Mouse (Mus musculus) gonadal fat pad, adult 2 months (tissue): ENCODE measurements around the gene Atg7. TPM values are rescaled to one million over a fixed set of nuclear protein-coding genes. Genes with fewer than 3 reads are reported as not detected.

Experiments used
- DNase-seq: peaks from one replicate; pipeline ENCODE4 v3.0.0-alpha.2; 2012; ENCODE audit warnings: low read depth
- polyA plus RNA-seq: library from polyadenylated mRNA; depleted of rRNA; stranded (reverse); fragments of >200 nt; gene quantifications from 2 replicates; pipeline ENCODE4 v1.2.3, GENCODE M21; 2012

Gene Atg7
- polyA plus RNA-seq, 1 experiment = 34.9 TPM

DNA sequence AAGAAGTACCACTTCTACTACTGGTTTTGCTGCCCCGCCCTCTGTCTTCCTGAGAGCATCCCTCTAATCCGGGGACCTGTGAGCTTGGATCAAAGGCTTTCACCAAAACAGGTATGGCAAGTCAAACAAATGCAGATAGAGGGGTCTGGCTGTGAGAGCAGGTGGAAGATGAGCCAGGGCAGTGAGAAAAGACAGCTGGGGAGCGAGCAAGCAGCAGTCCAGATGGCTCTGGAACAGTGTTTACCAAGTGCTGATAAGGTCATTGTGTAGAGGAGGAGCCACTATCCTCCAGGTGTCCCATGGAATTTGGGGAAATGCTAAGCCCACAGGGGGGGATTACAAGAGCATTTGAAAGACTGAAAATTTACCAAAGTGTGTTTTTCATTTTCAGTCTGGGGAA is 41.5 kb downstream of the Atg7 start:
- no peak for DNase-seq

DNA sequence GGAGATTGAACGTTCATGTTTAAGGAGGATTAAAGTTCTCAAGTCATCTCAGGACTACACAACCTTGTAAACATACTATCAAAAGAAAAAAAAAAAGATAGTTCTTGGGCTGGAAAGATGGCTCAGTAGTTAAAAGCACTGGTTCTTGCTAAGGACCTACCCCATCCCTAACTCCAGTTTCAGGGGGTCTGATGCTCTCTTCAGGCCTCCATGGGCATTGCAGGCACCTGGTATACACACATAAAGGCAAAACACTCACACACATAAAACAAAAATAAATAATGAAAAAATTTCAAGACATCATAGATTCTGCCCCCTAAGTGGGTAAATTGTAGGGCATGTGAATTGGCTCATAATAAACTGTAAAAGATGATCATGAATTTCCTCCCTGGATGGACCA is 42.5 kb downstream of the Atg7 start:
- DNase-seq = no peak

- DNase-seq = peak; percentile 78
Observed at GRCm38 (mm10) chr6:114687035-114687434, 44.1 kb downstream of the Atg7 start.

GRCm38 (mm10) chr6:114690661-114691060 is 47.8 kb downstream of the Atg7 start:
- no peak for DNase-seq

DNA sequence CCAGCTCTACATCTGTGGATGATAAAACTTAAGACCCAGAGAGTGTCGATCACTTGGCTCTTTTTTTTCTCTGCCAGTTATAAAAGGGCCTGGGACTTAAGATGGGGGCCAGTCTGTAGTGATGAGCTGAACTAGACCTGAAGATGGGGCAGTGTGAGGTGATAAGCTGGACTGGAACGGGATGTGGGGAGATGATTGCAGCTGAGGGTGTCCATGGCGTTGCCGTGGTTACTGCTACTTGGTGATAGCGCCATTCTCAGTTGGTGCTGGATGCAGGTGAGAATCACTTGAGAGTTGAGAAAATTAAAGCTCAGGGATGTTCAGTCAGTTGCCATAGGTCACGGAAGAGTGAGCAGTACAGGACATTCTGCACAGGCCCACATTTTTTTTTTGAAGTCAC is 48.6 kb downstream of the Atg7 start:
- no peak for DNase-seq

- no peak for DNase-seq
Observed at GRCm38 (mm10) chr6:114692691-114693090, 49.8 kb downstream of the Atg7 start.

GRCm38 (mm10) chr6:114697646-114698490 is 55.0 kb downstream of the Atg7 start:
- no peak for DNase-seq

- DNase-seq = no peak
Observed at GRCm38 (mm10) chr6:114698578-114698977, 55.7 kb downstream of the Atg7 start.

DNA sequence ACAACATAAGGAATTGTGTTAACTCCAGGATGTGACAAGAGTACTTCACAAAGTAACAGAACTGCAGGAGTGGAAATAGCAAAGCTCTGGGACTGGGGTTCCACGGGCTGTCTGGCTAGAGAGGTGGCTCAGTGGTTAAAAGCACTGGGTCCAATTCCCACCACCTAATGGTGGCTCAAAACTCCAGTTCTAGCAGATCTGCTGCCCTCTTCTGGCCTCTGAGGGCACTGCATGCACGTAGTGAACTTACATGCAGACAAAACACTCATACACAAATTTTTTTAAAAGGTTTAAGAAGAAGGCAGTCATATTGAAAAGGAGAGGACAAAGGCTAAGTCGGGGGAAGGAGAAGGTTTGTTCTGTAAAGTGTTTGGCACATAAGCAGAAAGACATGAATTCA is 57.8 kb downstream of the Atg7 start:
- DNase-seq = no peak

- no peak for DNase-seq
Observed at GRCm38 (mm10) chr6:114707032-114707431, 64.1 kb downstream of the Atg7 start.

GRCm38 (mm10) chr6:114712242-114713050 is 69.5 kb downstream of the Atg7 start:
- no peak for DNase-seq

DNA sequence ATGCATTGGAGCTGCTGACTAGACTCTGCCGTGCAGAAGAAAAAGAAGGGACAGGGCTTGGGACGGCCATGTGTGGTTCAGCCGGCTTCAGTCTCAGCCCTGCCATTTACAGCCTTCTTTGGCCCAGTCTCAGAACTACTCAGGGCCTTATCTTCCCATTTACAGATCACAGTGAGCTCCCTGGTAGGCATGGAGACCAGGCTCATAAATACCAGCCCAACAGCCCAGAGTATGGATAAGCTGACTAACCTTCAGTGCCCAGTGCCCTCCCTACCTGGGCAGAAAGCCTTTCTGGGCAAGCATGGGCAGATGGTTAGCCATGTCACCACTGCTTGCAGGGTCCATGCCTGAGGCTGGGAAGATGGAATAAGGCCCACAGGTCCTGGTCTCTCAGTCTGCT is 70.6 kb downstream of the Atg7 start:
- no peak for DNase-seq

DNA sequence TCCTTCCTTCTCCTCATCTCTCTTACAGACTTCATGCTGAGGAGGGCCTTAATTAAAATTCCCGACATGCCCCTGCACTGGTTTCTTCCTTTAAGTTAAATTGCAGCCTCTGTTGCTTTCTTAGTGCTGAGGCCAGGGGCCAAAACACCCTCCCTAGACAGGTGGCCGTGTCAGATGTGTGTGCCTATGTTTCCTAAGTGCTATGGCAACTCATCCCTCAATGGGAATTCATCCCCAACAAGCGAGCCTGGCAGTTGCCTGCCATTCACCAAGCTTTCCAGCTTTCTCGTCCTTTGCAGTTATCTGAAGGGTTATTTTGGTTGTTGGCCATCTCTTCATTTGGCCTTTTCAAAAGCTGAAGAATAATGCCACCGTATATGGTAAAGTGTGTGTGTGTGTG is 71.8 kb downstream of the Atg7 start:
- no peak for DNase-seq

DNA sequence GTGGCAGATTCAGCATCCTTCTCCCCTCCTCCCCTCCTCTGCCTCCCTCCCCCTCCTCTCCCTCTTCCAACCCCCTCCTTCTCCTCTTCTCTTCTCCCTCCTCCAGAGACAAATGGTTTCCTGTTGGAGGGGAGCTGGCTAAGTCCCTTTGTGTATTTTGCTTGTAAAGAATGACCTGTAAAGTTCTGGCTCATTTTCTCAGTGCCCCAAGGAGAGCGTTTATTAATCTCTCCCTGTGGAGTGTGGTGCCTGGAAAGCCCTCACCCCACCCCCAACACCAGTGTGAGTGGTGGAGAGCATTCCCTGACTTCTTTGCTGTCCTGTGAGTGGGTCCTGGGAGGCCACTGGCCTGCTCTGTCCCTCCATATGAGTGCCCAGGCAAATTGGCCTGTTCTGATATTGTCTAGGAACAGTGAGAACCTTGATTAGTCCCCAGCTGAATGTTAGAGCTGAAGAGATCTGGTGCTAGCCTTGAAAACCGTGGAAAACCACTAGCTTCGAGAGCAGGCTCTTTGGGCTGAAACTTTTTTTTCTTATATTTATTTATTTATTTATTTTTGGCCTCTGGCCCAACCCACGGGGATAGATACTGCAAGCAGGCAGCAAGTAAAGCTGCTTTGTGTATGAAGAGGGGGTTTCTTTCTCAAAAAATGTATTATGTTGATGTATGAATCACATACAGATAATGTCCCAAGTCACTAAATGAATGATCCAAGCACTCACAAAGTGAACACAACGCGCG is 72.6 kb downstream of the Atg7 start:
- DNase-seq = no peak

DNA sequence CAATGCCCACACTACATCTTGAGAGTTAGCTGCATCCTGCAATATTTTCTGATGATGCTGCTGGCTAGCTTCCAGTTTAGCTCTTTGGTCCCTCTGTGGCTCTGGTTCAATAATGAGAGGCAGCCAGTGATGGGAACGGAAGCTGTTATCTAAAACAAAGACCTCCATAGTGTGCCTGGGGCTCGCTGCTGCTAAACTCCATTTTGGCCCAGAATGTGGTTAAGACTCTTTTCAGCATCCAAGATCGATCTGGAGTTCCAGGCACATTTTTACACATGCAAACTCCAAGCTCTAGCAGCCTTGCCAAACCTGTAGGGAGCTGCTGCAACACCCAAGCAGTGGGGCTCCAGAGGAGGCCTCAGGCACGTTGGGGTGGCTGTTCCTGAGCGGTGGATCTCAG is 76.2 kb downstream of the Atg7 start:
- no peak for DNase-seq

- DNase-seq = no peak
Observed at GRCm38 (mm10) chr6:114719665-114720064, 76.8 kb downstream of the Atg7 start.

DNA sequence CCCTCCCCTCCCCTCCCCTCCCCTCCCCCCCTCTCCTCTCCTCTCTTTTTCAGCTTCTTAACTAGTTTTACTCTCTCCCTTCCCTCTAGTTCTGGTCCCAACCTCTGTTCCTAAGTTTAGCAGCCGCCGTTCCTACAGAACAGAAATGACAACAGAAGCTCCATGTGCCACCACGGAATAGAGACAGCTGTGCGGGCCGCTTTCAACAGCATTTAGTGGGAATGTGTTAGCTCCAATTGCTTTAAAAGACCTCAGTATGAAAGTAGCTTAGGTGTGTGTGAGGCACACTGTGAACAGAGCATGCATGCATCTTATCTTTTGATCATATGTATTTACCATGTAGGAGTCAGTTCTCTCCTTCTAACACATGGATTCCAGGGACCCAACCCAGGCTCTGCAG is 79.1 kb downstream of the Atg7 start:
- DNase-seq = no peak

GRCm38 (mm10) chr6:114723925-114724324 is 81.0 kb downstream of the Atg7 start:
- no peak for DNase-seq

DNA sequence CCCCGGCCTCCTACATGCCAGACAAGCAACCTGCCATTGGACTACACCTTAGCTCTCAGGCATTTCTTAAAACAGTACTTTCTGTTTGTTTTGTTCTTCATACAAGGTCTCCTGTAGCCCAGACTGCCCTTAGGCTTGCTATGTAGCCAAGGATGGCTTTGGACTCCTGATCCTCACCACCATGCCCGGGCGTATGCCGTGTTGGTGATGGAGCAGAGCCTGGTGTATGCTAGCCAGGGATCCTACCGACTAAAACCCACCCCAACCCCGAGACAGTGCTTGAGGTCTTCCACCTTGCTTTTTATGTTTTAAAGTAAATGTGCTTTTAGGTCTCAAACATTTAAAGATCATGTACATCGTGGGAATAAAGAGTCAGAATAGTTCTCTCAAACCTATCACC is 81.5 kb downstream of the Atg7 start:
- DNase-seq = no peak

DNA sequence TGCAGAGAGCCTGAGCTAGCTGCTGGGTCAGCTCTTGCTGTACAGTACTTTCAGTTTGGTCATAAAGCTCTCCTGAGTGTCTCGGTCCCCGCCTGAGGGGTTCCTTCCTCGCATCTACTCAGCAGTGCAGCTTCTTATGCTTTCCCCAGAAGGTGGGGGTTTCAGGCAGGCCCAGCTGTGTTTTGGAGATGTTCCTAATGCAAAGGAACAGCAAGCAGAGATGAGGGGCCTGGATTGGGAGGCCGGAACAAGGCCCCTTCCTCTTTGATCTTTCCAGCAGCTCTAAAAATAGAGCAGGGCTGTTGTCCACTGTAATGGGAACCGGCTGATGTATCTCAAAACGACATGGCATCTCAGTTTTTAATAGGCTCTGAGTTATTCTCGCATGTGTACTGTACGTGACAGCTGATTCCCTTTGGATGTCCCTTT is 82.3 kb downstream of the Atg7 start:
- no peak for DNase-seq

DNA sequence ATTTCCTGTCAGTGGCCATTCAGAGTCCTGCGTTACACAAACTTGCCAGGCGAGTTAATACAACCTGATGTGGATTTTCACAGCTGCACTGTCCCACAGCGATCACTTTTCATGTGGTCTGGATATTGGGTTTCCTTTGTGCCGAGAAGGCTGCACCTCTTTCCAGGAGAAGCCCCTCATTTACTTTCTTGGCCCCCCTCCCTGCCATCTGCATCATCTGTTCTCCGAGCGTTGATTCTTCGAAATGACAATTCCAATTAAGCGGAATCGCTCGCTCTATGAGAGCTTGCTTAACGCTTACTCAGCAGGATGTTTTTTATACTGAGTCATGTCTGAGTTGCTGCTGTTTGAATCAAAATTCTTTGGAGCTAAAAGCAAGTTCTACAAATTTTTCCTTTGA is 83.8 kb downstream of the Atg7 start:
- DNase-seq = no peak

DNA sequence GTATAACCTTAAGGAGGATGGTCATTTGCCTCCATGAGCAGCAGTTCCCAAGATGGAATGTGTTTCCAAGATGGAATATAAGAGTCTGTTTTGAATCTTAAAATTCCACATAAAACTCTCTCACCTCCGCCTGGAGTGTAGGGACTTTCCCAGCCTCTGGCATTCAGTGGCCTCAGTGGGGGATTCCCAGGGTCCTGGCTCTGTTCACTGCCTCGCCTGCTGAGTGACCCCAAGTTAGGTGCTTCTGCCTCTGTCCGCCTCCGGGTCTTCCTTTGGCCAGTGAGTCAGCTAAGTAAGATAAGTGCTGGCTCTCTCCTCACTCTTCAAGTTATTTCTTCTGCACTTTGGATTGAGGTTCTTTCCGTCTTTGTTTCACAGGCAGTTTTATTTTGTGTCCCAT is 90.3 kb downstream of the Atg7 start:
- DNase-seq = no peak
